Mouse (Mus musculus): ENCODE data around the gene Acer3. TPM values are rescaled to one million over a fixed set of nuclear protein-coding genes. Genes with fewer than 3 reads are reported as not detected.

Acer3 gene
- total and polyA plus RNA-seq, 3 experiments: 17.2 to 41.7 TPM; not detected in 1

DNA sequence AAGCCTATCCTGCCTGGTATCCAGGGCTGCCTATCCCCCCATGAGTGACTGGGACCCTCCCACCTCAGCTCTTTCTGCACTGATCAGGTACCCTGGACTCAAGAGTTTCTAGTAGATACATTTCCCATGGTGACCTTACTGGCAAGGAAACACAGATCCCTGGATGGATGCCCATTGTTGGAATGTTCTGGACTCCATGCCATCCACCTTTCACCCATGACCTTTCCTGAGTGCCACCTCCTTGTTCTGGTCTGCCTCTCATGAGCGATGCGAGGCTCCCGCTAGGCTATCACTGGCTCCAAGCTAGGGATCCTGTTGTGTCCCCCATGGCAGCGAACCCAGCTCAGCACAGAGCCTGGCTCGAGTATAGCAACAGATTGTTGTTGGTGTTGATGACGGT lies 28.8 kb upstream of the Acer3 start:
- Histone ChIP-seq H3K9ac (ENCODE audit: control insufficient read depth, low read depth, low read length, poor library complexity, severe bottlenecking) (no peak overlapping the region), H3K36me3 (ENCODE audit: control insufficient read depth in 1 of 2, insufficient read depth in 2 of 2, low read length in 2 of 2) (no peaks in the 10 kb centered on the region), H3K79me2 (ENCODE audit: control insufficient read depth, insufficient read depth, low read length, poor library complexity) (no peaks in the 10 kb centered on the region), H3K4me3 (ENCODE audit: control insufficient read depth in 1 of 2, insufficient read depth in 1 of 2, low read depth in 2 of 2, low read length in 2 of 2) (no peak overlapping the region), H3K4me1 (ENCODE audit: control insufficient read depth in 1 of 2, insufficient read depth in 2 of 2, low read length in 2 of 2) (no peaks in the 10 kb centered on the region), H3K9me3 (replicated peaks; ENCODE audit: insufficient read depth, low read length) (no peaks in the 10 kb centered on the region), H3K27me3 (ENCODE audit: control insufficient read depth in 1 of 2, insufficient read depth in 2 of 2, low read length in 2 of 2) (no peaks in the 10 kb centered on the region), H3K27ac (ENCODE audit: control insufficient read depth, low read depth, low read length) (no peak overlapping the region)
- no peak for DNase-seq (ENCODE audit: low read depth, low spot score)
- TF ChIP-seq GABPA (IDR thresholded peaks at IDR 0.05; ENCODE audit: low read depth, low read length): no peak
- no peak for TF ChIP-seq ZNF384 (IDR thresholded peaks at IDR 0.05; ENCODE audit: low read depth, low read length)
- TF ChIP-seq CTCF (IDR thresholded peaks at IDR 0.05 in 2 of 3, conservative IDR thresholded peaks at IDR 0.05 in 1 of 3; ENCODE audit: control insufficient read depth in 1 of 3, insufficient read depth in 1 of 3, low read depth in 2 of 3, low read length in 3 of 3, poor library complexity in 1 of 3, severe bottlenecking in 1 of 3): no peak
- no peak for TF ChIP-seq BHLHE40 (IDR thresholded peaks at IDR 0.05; ENCODE audit: borderline replicate concordance, low read depth, low read length)
- no peak for TF ChIP-seq POLR2AphosphoS2 (IDR thresholded peaks at IDR 0.05; ENCODE audit: low read length)
- no peak for TF ChIP-seq MEF2A (IDR thresholded peaks at IDR 0.05; ENCODE audit: extremely low read depth, insufficient replicate concordance, low read depth, low read length, poor library complexity, severe bottlenecking)
- TF ChIP-seq RAD21 (IDR thresholded peaks at IDR 0.05; ENCODE audit: low read depth, low read length): no peak
- TF ChIP-seq MAZ (IDR thresholded peaks at IDR 0.05; ENCODE audit: low read depth, low read length): no peak
- TF ChIP-seq HCFC1 (IDR thresholded peaks at IDR 0.05; ENCODE audit: low read depth, low read length): no peak
- no peak for TF ChIP-seq NRF1 (IDR thresholded peaks at IDR 0.05; ENCODE audit: insufficient read depth, low read depth, low read length, poor library complexity, severe bottlenecking)
- no peak for TF ChIP-seq ZC3H11A (IDR thresholded peaks at IDR 0.05; ENCODE audit: low read depth, low read length)
- TF ChIP-seq USF2 (IDR thresholded peaks at IDR 0.05; ENCODE audit: borderline replicate concordance in 1 of 2, insufficient read depth in 1 of 2, low read depth in 1 of 2, low read length in 2 of 2): no peak
- TF ChIP-seq SMC3 (IDR thresholded peaks at IDR 0.05; ENCODE audit: low read depth, low read length): no peak
- TF ChIP-seq NELFE (IDR thresholded peaks at IDR 0.05; ENCODE audit: low read depth, low read length): no peak
- no peak for TF ChIP-seq KAT2A (conservative IDR thresholded peaks at IDR 0.05; ENCODE audit: low read depth, low read length)
- no peak for TF ChIP-seq POLR2AphosphoS5 (IDR thresholded peaks at IDR 0.05; ENCODE audit: borderline replicate concordance, low read depth, low read length)
- TF ChIP-seq CHD2 (IDR thresholded peaks at IDR 0.05; ENCODE audit: low read length): no peak

- Histone ChIP-seq H3K9ac (ENCODE audit: control insufficient read depth, low read depth, low read length, poor library complexity, severe bottlenecking) (no peak overlapping the region), H3K79me2 (ENCODE audit: control insufficient read depth, insufficient read depth, low read length, poor library complexity) (no peaks in the 10 kb centered on the region), H3K36me3 (ENCODE audit: control insufficient read depth in 1 of 2, insufficient read depth in 2 of 2, low read length in 2 of 2) (no peaks in the 10 kb centered on the region), H3K9me3 (replicated peaks; ENCODE audit: insufficient read depth, low read length) (no peaks in the 10 kb centered on the region), H3K27ac (ENCODE audit: control insufficient read depth, low read depth, low read length) (no peak overlapping the region), H3K27me3 (ENCODE audit: control insufficient read depth in 1 of 2, insufficient read depth in 2 of 2, low read length in 2 of 2) (no peaks in the 10 kb centered on the region), H3K4me1 (ENCODE audit: control insufficient read depth in 1 of 2, insufficient read depth in 2 of 2, low read length in 2 of 2) (no peaks in the 10 kb centered on the region), H3K4me3 (ENCODE audit: control insufficient read depth in 1 of 2, insufficient read depth in 1 of 2, low read depth in 2 of 2, low read length in 2 of 2) (no peak overlapping the region)
- DNase-seq (ENCODE audit: low read depth, low spot score): peak; percentile 78
- TF ChIP-seq POLR2AphosphoS5 (IDR thresholded peaks at IDR 0.05; ENCODE audit: borderline replicate concordance, low read depth, low read length) (no peak), SMC3 (IDR thresholded peaks at IDR 0.05; ENCODE audit: low read depth, low read length) (peak; percentile 77), RAD21 (IDR thresholded peaks at IDR 0.05; ENCODE audit: low read depth, low read length) (peak; percentile 65), ZC3H11A (IDR thresholded peaks at IDR 0.05; ENCODE audit: low read depth, low read length) (peak; percentile 48), CTCF (IDR thresholded peaks at IDR 0.05 in 2 of 3, conservative IDR thresholded peaks at IDR 0.05 in 1 of 3; ENCODE audit: control insufficient read depth in 1 of 3, insufficient read depth in 1 of 3, low read depth in 2 of 3, low read length in 3 of 3, poor library complexity in 1 of 3, severe bottlenecking in 1 of 3) (peak; percentile 77 to 91 (median 78))
Observed at GRCm38 (mm10) chr7:98349096-98349495, 28.1 kb upstream of the Acer3 start.

All from MEL (cell line).